ENCODE assay signal across 11 mouse cellular contexts in genomic region chr9:121330065-121330464, GRCm38 (mm10). TPM values are rescaled to one million over a fixed set of nuclear protein-coding genes. Genes with fewer than 3 reads are reported as not detected.
DNase-seq lines count a peak whose midpoint lies in the region; ATAC-seq lines count a peak whose summit lies in the region.
"Had no signal": no experiment of that assay in that cellular context is flagged by ENCODE, and none has a peak within 500 bp of the region (broad histone marks: within the 10 kb centered on the region; RNA-seq: fewer than 3 reads in every experiment).

No protein-coding gene starts in this region.

- H3K27me3 ChIP-seq in heart, embryonic 13.5 days (replicated peaks), result no peaks in the 10 kb centered on the region
- no peaks in the 10 kb centered on the region for H3K27me3 ChIP-seq in midbrain, embryonic 12.5 days
- H3K27me3 ChIP-seq in midbrain, embryonic 14.5 days (ENCODE audit: control insufficient read depth, insufficient read depth, low read length), result no peaks in the 10 kb centered on the region
- H3K27me3 ChIP-seq: liver, embryonic 15.5 days had no signal

- H3K4me1 ChIP-seq in heart, embryonic 13.5 days, result peaks cover 68% of the 10 kb centered on the region
- H3K4me1 ChIP-seq in midbrain, embryonic 12.5 days, result peaks cover 59% of the 10 kb centered on the region
- peaks cover 42% of the 10 kb centered on the region for H3K4me1 ChIP-seq in midbrain, embryonic 14.5 days (ENCODE audit: control insufficient read depth, insufficient read depth, low read length)

- no peak overlapping the region for H3K4me2 ChIP-seq in heart, embryonic 13.5 days
- H3K4me2 ChIP-seq in midbrain, embryonic 12.5 days (replicated peaks), result no peak overlapping the region
- H3K4me2 ChIP-seq in midbrain, embryonic 14.5 days (ENCODE audit: low read length), result no peak overlapping the region
- H3K4me2 ChIP-seq: liver, embryonic 15.5 days had no signal

- no peak for DNase-seq in heart, postnatal 25 days (ENCODE audit: low spot score)
- DNase-seq in midbrain, embryonic 14.5 days, result no peak
- no peak for DNase-seq in kidney, postnatal 36 days
- DNase-seq: adrenal gland, postnatal 10 days; cerebellum, postnatal 25 days; kidney, adult 8-10 months had no signal

- 83% methylated on average over 5 of the region's 5 CpGs for WGBS in heart, embryonic 13.5 days
- WGBS in midbrain, embryonic 12.5 days, result 93% methylated on average over 5 of the region's 5 CpGs
- 92% methylated on average over 5 of the region's 5 CpGs for WGBS in midbrain, embryonic 14.5 days

- peaks cover 6% of the 10 kb centered on the region; the same call in 1 of the 2 replicates for H3K36me3 ChIP-seq in heart, embryonic 13.5 days
- 0 out of 2 replicates have a peak, but pooled peaks cover 4% of the 10 kb centered on the region for H3K36me3 ChIP-seq in midbrain, embryonic 12.5 days
- H3K36me3 ChIP-seq in midbrain, embryonic 14.5 days (ENCODE audit: control insufficient read depth, insufficient read depth, low read length), result no peaks in the 10 kb centered on the region

- no peak overlapping the region for H3K4me3 ChIP-seq in heart, embryonic 13.5 days
- H3K4me3 ChIP-seq in midbrain, embryonic 12.5 days, result no peak overlapping the region
- H3K4me3 ChIP-seq in midbrain, embryonic 14.5 days (replicated peaks; ENCODE audit: low read depth, low read length), result no peak overlapping the region
- H3K4me3 ChIP-seq: liver, embryonic 15.5 days had no signal

- H3K27ac ChIP-seq in heart, embryonic 13.5 days (replicated peaks), result peak overlapping the region; percentile 97
- peak overlapping the region; percentile 97 for H3K27ac ChIP-seq in midbrain, embryonic 12.5 days (replicated peaks)
- H3K27ac ChIP-seq in midbrain, embryonic 14.5 days (replicated peaks; ENCODE audit: low read depth, low read length), result no peak overlapping the region
- H3K27ac ChIP-seq: liver, embryonic 15.5 days had no signal

- intact Hi-C loops in heart, postnatal 25 days (cut with DNase I), result no loop called here

- ATAC-seq in heart, embryonic 13.5 days (ENCODE audit: extremely low read depth, insufficient number of reproducible peaks, low FRiP score, low TSS enrichment), result no peak
- ATAC-seq in midbrain, embryonic 12.5 days (ENCODE audit: low FRiP score, low read depth), result no peak
- ATAC-seq in midbrain, embryonic 14.5 days (ENCODE audit: low FRiP score, low TSS enrichment), result no peak
- ATAC-seq in granulocyte monocyte progenitor cell, adult 5-6 weeks (replicated peaks; ENCODE audit: poor library complexity, severe bottlenecking), result peak; percentile 22; the same call in 1 of the 2 replicates
- ATAC-seq in megakaryocyte progenitor cell, adult 5-6 weeks (replicated peaks; ENCODE audit: poor library complexity), result peak; percentile 29; the same call in 1 of the 2 replicates

- H3K9me3 ChIP-seq in heart, embryonic 13.5 days, result no peaks in the 10 kb centered on the region
- H3K9me3 ChIP-seq in midbrain, embryonic 12.5 days, result no peaks in the 10 kb centered on the region
- H3K9me3 ChIP-seq in midbrain, embryonic 14.5 days (ENCODE audit: control insufficient read depth, low read length), result no peaks in the 10 kb centered on the region
- H3K9me3 ChIP-seq: liver, embryonic 15.5 days had no signal

- peak overlapping the region; percentile 72; the same call in 1 of the 2 replicates for H3K9ac ChIP-seq in heart, embryonic 13.5 days
- H3K9ac ChIP-seq in midbrain, embryonic 12.5 days (replicated peaks), result no peak overlapping the region
- no peak overlapping the region for H3K9ac ChIP-seq in midbrain, embryonic 14.5 days (replicated peaks; ENCODE audit: low read length)
- H3K9ac ChIP-seq: liver, embryonic 15.5 days had no signal

RNA-seq across cellular contexts. Expression of gene Trak1, which starts 32.8 kb away (rescaled TPM):
- 30.4 and 32.2 TPM in 2 replicates for polyA plus RNA-seq in heart, embryonic 13.5 days (2015; fragmentation: Nextera tagmentation; extraction: Ambion mirVana)
- total RNA-seq in heart, postnatal 25 days (2021), result 100 to 1,000 TPM; 309 to 322 TPM
- 38.0 and 42.2 TPM in 2 replicates for polyA plus RNA-seq in midbrain, embryonic 12.5 days (2016; fragmentation: Nextera tagmentation; extraction: Ambion mirVana)
- 47.0 and 53.6 TPM in 2 replicates for polyA plus RNA-seq in midbrain, embryonic 14.5 days (2014; fragmentation: Nextera tagmentation; extraction: Ambion mirVana)
- 29.7 and 42.5 TPM in 2 replicates for total RNA-seq in granulocyte monocyte progenitor cell, adult 5-6 weeks (2014; fragmentation: Nextera tagmentation)
- 15.9 and 25.3 TPM in 2 replicates for total RNA-seq in granulocyte monocyte progenitor cell, adult 5-6 weeks (2017)
- total RNA-seq in megakaryocyte progenitor cell, adult 5-6 weeks (2015), result 30.2 and 33.4 TPM in 2 replicates
- total RNA-seq in megakaryocyte progenitor cell, adult 5-6 weeks (2017), result 21.0 and 24.0 TPM in 2 replicates

RNA-seq across cellular contexts. Expression of gene Ulk4, which starts 53.1 kb away (rescaled TPM):
- polyA plus RNA-seq in heart, embryonic 13.5 days (2015; fragmentation: Nextera tagmentation; extraction: Ambion mirVana), result 95.9 and 112 TPM in 2 replicates
- total RNA-seq in heart, postnatal 25 days (2021), result under 1 TPM; 0.21 to 0.48 TPM
- polyA plus RNA-seq in midbrain, embryonic 12.5 days (2016; fragmentation: Nextera tagmentation; extraction: Ambion mirVana), result 193 and 218 TPM in 2 replicates
- 75.7 and 79.0 TPM in 2 replicates for polyA plus RNA-seq in midbrain, embryonic 14.5 days (2014; fragmentation: Nextera tagmentation; extraction: Ambion mirVana)
- total RNA-seq in granulocyte monocyte progenitor cell, adult 5-6 weeks (2014; fragmentation: Nextera tagmentation), result 1.4 TPM in 1 of 2 replicates, not detected in the other
- total RNA-seq in granulocyte monocyte progenitor cell, adult 5-6 weeks (2017), result 2.6 and 3.2 TPM in 2 replicates
- 0.25 and 0.68 TPM in 2 replicates for total RNA-seq in megakaryocyte progenitor cell, adult 5-6 weeks (2015)
- total RNA-seq in megakaryocyte progenitor cell, adult 5-6 weeks (2017), result 2.8 and 4.7 TPM in 2 replicates

Comparison
In these comparisons a context has a peak if more than half of its experiments do, and no peak if none do; other contexts are left out.
1. ATAC-seq: peak in granulocyte monocyte progenitor cell, adult 5-6 weeks (single experiment) and megakaryocyte progenitor cell, adult 5-6 weeks (single experiment); none in heart, embryonic 13.5 days (single experiment), midbrain, embryonic 12.5 days (single experiment) and midbrain, embryonic 14.5 days (single experiment).
2. RNA of gene Trak1, which starts 32.8 kb away (total RNA-seq): 309 to 322 TPM in heart, postnatal 25 days; 21.0 to 33.4 TPM in megakaryocyte progenitor cell, adult 5-6 weeks and 15.9 to 42.5 TPM in granulocyte monocyte progenitor cell, adult 5-6 weeks; every median in the first group is over 4 times any median in the second.